Mouse (Mus musculus) hematopoietic stem cell, adult 5-6 weeks (primary cell): Measurements from ENCODE around the gene Ndufc1. TPM values are rescaled to one million over a fixed set of nuclear protein-coding genes. Genes with fewer than 3 reads are reported as not detected.
A peak's percentile ranks its signal among the peaks of the same experiment; 100 is the strongest.

ENCODE experiments used
- ATAC-seq, 2 experiments: fragments of 125-278 bp in 1 of 2; replicated peaks in 1 of 2; 2 replicates each; pipeline ENCODE4 v1.8.0; 2016 to 2017; ENCODE audit warnings: inconsistent platforms in 2 of 2, mild to moderate bottlenecking in 2 of 2, moderate number of reproducible peaks in 2 of 2, low read depth in 1 of 2, moderate TSS enrichment in 1 of 2; ENCODE audit not compliant: low FRiP score in 2 of 2, poor library complexity in 2 of 2, severe bottlenecking in 2 of 2, insufficient read depth in 1 of 2, low TSS enrichment in 1 of 2
- total RNA-seq: library from RNA; stranded (forward); fragments of 172-1452, 232-1000 nt; gene quantifications from 2 replicates; pipeline ENCODE4 v1.2.3, GENCODE M21; 2017

Gene Ndufc1
- total RNA-seq, 1 experiment from 2014 or later, result 90.6 TPM

DNA sequence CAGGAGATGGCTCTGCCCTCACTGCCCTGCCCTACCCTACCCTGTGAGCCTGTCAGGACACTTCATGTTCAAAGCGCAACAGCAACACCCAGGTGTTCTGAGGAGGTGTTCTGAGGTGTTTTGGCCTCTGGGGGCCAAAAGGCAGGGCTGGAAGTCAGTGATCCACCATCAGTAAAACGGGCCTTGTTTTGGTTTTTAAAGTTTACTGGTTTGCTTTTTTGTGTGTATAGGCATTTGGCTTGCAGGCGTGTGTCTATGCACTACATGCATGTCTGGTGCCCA lies 30.2 kb downstream of the Ndufc1 start:
- ATAC-seq, result no peak

GRCm38 (mm10) chr3:51377878-51378664 lies 30.7 kb downstream of the Ndufc1 start:
- ATAC-seq, result peak; percentile 67 to 75

GRCm38 (mm10) chr3:51375307-51376265 lies 33.2 kb downstream of the Ndufc1 start:
- ATAC-seq, result peak; percentile 59 to 67; a peak in 2 of 4 replicates

DNA sequence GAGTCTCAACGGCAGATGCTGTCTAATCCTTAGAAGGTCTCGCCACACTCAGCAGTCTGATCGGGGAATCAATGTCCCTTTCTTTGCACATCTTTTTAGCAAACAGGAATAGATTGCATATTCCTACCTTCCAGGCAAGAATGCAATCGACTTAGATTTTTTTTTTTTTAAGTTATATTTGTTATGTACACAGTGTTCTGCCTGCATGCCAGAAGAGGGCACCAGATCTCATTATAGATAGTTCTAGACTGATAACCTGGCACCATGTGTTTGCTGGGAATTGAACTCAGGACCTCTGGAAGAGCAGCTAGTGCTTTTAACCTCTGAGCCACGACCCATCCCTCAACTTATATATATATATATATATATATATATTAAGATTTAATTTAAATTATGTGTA lies 35.2 kb downstream of the Ndufc1 start:
- no peak for ATAC-seq

DNA sequence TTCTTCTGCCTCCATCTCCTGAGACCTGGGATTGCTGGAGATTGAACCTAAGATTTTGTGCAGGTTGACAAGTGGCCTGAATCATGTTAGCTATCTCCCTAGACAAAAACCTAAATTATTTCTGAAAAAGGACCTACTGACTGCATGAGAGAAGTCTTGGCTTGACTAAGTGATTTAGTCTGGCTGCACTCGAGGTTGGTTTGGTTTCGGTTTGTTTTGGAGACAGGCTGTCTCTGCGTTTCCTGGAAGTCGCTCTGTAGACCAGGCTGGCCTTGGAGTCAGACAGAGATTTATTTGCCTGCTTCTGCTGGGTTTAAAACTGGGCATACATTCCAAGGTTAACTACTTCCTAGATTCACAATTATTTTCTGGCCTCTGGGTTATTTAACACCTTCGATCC lies 35.9 kb downstream of the Ndufc1 start:
- no peak for ATAC-seq

DNA sequence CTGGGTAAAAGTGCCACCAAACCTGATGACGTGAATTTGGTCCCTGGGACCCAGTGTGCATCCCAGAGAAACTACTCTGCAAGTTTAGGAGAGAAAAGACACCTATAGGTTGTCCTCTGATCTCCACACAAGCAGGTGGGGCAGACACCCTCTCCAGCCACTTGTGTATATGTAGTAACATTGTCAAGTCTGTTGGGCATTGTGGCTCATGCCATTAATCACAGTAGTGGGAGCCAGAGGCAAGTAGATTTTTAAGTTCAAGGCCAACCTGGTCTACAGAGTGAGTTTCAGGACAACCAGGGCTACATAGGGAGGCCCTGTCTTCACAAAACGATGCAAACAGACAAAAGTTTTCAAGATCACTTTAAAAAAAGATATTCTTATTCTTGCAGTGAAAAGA lies 37.0 kb downstream of the Ndufc1 start:
- ATAC-seq, result no peak

DNA sequence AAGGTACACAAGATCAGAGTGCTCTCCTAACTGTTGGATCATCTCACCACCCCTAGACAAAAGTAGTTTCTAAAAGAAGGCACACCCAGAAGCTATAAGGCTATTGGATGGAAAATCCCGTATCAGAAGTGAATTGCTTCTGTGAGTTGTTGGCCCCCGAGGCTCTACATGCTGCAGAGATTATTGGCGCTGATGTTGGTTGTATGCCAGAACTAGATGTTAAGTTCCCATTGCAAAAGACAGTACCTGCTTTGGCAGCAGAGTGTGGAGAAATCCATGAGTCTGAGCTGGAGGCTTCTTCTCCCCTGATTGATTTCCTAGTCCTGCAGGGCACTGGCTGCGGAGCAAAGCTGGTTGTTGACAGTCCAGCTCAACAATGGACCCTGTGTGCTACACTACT lies 40.8 kb downstream of the Ndufc1 start:
- no peak for ATAC-seq

DNA sequence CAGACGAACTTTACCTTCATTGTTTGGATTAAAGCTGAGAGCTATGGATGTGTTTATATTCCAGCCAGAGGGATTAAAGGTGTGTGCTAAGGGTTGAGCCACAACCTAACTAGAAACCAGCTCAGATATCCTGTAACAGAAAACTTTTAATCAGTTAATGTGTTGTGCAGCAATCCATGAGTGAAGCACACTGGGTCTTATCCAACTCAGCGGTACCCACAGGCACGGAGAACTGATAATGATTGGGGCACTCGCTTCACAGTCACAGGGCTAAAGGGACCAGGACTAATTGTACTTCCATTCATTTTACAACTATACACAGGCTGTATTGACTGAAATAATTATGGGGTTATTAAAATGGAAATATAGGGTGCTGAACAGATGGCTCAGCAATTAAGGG lies 41.9 kb downstream of the Ndufc1 start:
- no peak for ATAC-seq

- peak; percentile 62 to 63 for ATAC-seq
Measured at GRCm38 (mm10) chr3:51365517-51365882, 43.3 kb downstream of the Ndufc1 start.

GRCm38 (mm10) chr3:51364703-51365516 lies 43.9 kb downstream of the Ndufc1 start:
- peak; percentile 90 to 93 for ATAC-seq

DNA sequence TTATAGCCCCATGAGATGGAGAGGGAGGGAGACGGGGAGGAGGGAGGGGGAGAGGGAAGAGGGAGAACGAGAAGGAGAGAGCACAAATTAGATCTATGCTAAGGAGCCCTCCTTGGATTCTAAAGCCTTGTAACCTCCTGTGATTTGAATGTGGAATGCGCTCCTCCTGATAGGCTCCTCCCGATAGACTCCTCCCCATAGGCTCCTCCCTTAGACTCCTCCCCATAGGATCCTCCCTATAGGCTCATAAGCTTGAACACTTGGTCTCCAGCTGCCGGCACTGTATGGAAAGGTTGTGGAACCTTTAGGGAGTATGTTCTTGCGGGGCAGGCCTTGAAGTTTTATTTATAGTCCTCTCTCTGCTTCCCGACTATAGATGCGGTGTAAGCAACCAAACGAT lies 47.7 kb downstream of the Ndufc1 start:
- ATAC-seq, result no peak

- 0 out of 4 replicates have a peak, but pooled peaks have one; percentile 5 to 19 for ATAC-seq
Measured at GRCm38 (mm10) chr3:51359558-51360307, 49.1 kb downstream of the Ndufc1 start.

- peak; percentile 61 to 71 for ATAC-seq
Measured at GRCm38 (mm10) chr3:51358660-51359557, 49.9 kb downstream of the Ndufc1 start.

GRCm38 (mm10) chr3:51358181-51358580 lies 50.6 kb downstream of the Ndufc1 start:
- peak in 1 of 2 experiments; percentile 43; a peak in 2 of 4 replicates for ATAC-seq

GRCm38 (mm10) chr3:51357624-51358023 lies 51.2 kb downstream of the Ndufc1 start:
- no peak for ATAC-seq

- no peak for ATAC-seq
Measured at GRCm38 (mm10) chr3:51357078-51357477, 51.7 kb downstream of the Ndufc1 start.
